In the genomic region with DNA sequence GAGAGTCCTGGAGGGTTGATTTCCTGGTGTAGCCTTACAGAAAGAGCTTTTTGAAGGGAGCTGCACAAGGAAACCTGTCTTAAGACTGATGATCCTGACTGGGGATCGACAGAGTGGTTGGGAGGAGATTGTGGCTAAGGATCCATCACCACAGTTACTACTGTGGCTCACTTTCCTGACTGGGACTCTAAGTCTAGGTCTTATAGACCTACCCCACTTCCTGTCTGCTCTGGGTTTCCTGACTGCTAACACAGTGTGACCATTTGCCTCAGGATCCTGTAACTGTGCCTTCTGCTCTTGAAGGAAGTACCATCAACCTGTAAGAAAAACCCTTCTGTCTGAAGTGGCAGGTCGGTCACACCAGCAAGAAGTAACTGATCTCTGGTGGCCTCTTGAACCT, we compare ENCODE assay signal across 15 mouse cellular contexts. TPM values are rescaled to one million over a fixed set of nuclear protein-coding genes. Genes with fewer than 3 reads are reported as not detected.
"Had no signal": no experiment of that assay in that cellular context is flagged by ENCODE, and none has a peak within 500 bp of the region (broad histone marks: within the 10 kb centered on the region; RNA-seq: fewer than 3 reads in every experiment).

No protein-coding gene starts in this region.

- ATAC-seq: intestine, postnatal 0 days; liver, postnatal 0 days; lung, postnatal 0 days; midbrain, embryonic 13.5 days; midbrain, embryonic 16.5 days had no signal

- DNase-seq: kidney, adult 2 months; kidney, postnatal 14 days; kidney, postnatal 4 days; left cerebral cortex, postnatal 4 days; liver, postnatal 0 days; lung, embryonic 14.5 days; retina, postnatal 1 day; right cerebral cortex, postnatal 25 days; spleen, adult 18-20 months had no signal

RNA-seq across cellular contexts. Expression of a gene that starts 18.2 kb away (rescaled TPM):
- total RNA-seq: monocyte, adult 5-6 weeks had no signal
- polyA plus RNA-seq: macrophage had no signal
